Mouse (Mus musculus) heart, embryonic 16.5 days (tissue): ENCODE measurements around the gene Dlg2. TPM values are rescaled to one million over a fixed set of nuclear protein-coding genes. Genes with fewer than 3 reads are reported as not detected.

Experiments used
- ATAC-seq: fragments of 200-750 bp; cut with Nextera tagmentation; replicated peaks from 2 replicates; pipeline ENCODE4 v1.8.0; 2017; ENCODE audit warnings: moderate number of reproducible peaks; ENCODE audit not compliant: insufficient read depth, low FRiP score; ENCODE audit errors: extremely low read depth
- H3K27ac ChIP-seq: fragments of 300-500 bp; sonication (generic); 2 replicates; pipeline ENCODE4 v1.5.1; 2014; ENCODE audit warnings: mild to moderate bottlenecking, low read length, control low read depth, moderate library complexity
- H3K27me3 ChIP-seq: fragments of 300-500 bp; sonication (generic); 2 replicates; pipeline ENCODE4 v1.6.1; 2014; ENCODE audit warnings: low read length, mixed read lengths; ENCODE audit not compliant: control insufficient read depth, insufficient read depth
- H3K36me3 ChIP-seq: fragments of 300-500 bp; sonication (generic); 2 replicates; pipeline ENCODE4 v1.6.1; 2014; ENCODE audit not compliant: control insufficient read depth, insufficient read depth
- H3K4me1 ChIP-seq: fragments of 300-500 bp; sonication (generic); 2 replicates; pipeline ENCODE4 v1.6.1; 2014; ENCODE audit warnings: low read length, mixed read lengths; ENCODE audit not compliant: control insufficient read depth, insufficient read depth
- H3K4me2 ChIP-seq: fragments of 300-500 bp; sonication (generic); 2 replicates; pipeline ENCODE4 v1.6.1; 2014; ENCODE audit warnings: low read depth, mild to moderate bottlenecking, control low read depth, low read length
- H3K4me3 ChIP-seq: fragments of 300-500 bp; sonication (generic); 2 replicates; pipeline ENCODE4 v1.5.1; 2014; ENCODE audit warnings: mild to moderate bottlenecking, control low read depth, low read length
- H3K9ac ChIP-seq: fragments of 300-500 bp; sonication (generic); 2 replicates; pipeline ENCODE4 v1.6.1; 2014; ENCODE audit warnings: low read length, control low read depth
- H3K9me3 ChIP-seq: fragments of 300-500 bp; sonication (generic); replicated peaks from 2 replicates; pipeline ENCODE4 v1.6.1; 2016; ENCODE audit warnings: low read length; ENCODE audit not compliant: control insufficient read depth
- WGBS: fragments of 180-500 bp; shearing (Covaris S2); extraction: QIAGEN DNeasy Blood & Tissue Kit; methylation state at CpG from one replicate; pipeline ENCODE4 v1.1.7; 2014; 5-methylcytosine and 5-hydroxymethylcytosine counted together
- polyA plus RNA-seq: library from polyadenylated mRNA; unstranded; fragments of >200 nt; fragmentation: Nextera tagmentation; extraction: Ambion mirVana; gene quantifications from 2 replicates; pipeline ENCODE4 v1.2.1, GENCODE M21; 2015

The Dlg2 gene
- polyA plus RNA-seq, 1 experiment from 2014 or later, result 7.7 TPM

DNA sequence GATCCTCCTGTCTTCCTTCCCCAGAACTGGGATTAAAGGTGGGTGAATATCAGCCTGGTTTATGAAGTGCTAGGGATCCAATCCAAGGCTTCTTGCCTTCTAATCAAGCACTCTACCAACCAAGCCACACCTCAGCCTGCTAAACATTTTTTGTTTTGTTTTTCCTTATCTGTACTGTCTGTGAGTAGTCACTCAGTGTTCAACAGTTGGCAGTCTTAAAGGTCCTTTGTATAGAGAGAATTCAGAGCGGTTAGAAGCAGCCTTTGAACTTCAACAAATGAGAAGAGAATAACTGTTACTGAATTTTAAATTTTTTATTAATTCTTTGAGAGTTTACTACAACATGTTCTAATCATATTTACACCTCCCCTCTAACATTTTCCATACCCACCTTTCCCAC, 1548.5 kb downstream of the Dlg2 start:
- H3K4me3 ChIP-seq, result no peak overlapping the region
- H3K9me3 ChIP-seq, result no peaks in the 10 kb centered on the region
- 60% methylated on average over 1 of the region's 1 CpGs for WGBS

DNA sequence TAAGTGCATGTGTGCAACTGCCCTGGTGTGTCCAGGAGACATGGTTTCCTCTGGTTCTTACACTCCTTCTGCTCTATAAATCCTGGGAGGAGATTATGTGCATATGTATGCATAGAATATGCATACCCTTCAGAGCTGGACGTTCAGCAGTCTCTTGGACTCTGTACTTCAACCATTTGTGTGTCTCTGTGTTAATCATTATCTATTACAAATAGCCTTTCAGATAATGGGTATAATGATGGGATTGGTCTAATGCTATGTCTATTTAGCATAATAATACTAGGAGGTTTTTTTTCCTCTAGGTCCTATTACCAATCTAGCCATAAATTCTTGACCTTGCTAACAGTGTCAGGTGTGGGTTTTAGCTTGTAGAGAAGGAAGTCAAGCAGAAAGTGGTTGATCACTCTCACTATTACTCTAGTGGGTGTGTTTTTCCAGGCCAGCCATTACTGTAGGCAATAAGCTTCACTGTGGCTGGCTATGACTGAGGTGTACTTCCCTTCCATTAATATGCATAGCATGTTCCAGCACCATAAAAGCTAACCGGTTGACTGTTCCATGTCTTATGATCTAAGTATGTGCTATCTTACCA, 1549.1 kb downstream of the Dlg2 start:
- H3K27me3 ChIP-seq, result no peaks in the 10 kb centered on the region
- H3K4me1 ChIP-seq, result no peaks in the 10 kb centered on the region
- no peak overlapping the region for H3K4me3 ChIP-seq
- no peak for ATAC-seq
- H3K9me3 ChIP-seq, result no peaks in the 10 kb centered on the region
- 64% methylated on average over 2 of the region's 2 CpGs for WGBS
- H3K36me3 ChIP-seq, result no peaks in the 10 kb centered on the region
- H3K27ac ChIP-seq, result no peak overlapping the region
- no peak overlapping the region for H3K4me2 ChIP-seq
- no peak overlapping the region for H3K9ac ChIP-seq

More for the DNA sequence above, 1548.5 kb downstream of the Dlg2 start:
- no peaks in the 10 kb centered on the region for H3K4me1 ChIP-seq
- H3K4me2 ChIP-seq, result no peak overlapping the region
- H3K9ac ChIP-seq, result no peak overlapping the region
- H3K27me3 ChIP-seq, result no peaks in the 10 kb centered on the region
- H3K36me3 ChIP-seq, result no peaks in the 10 kb centered on the region
- ATAC-seq, result no peak
- no peak overlapping the region for H3K27ac ChIP-seq

DNA sequence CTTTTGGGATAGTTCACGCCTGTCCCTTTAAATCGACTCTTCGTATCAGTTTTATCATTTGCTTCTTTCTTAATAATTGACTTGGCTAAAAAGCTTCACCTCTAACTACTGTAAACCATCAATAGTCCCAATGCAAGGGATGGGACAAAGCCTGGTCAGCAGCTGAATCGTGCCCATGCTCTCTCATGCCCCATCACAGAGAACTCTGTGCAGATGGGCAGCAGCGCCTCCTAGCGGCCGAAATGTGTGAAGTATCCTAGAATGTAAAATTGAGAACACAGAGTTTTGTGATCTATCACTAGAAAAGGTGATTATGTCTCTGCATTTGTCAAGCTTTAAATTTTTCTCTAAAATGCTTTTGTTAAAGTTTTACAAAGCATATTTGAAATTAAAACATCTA, 1550.6 kb downstream of the Dlg2 start:
- 42% methylated on average over 7 of the region's 7 CpGs for WGBS

DNA sequence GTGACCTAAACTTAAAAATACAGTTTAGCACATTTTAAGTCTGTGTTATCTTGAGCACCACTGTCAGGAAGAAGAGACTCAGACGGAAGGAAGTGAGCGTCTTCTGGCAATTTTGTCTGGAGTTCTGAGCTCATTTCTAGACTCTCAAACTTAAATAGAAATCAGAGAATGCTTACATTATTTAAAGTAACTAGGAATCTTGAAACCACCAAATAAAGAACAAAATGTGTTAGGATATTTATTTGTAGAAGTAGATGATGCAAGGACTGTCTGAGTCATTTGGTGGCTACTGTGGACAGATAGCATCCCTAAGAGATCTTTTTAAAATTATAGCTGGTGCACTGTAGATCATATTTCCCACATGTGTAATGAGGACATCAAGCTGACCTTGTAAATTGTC, 1557.8 kb downstream of the Dlg2 start:
- Histone ChIP-seq H3K9ac (no peak overlapping the region), H3K4me2 (no peak overlapping the region), H3K4me3 (no peak overlapping the region), H3K36me3 (no peaks in the 10 kb centered on the region), H3K4me1 (no peaks in the 10 kb centered on the region), H3K27me3 (no peaks in the 10 kb centered on the region), H3K9me3 (no peaks in the 10 kb centered on the region), H3K27ac (no peak overlapping the region)
- 55% methylated on average over 2 of the region's 2 CpGs for WGBS
- no peak for ATAC-seq

More for the DNA sequence above, 1550.6 kb downstream of the Dlg2 start:
- no peak overlapping the region for H3K4me3 ChIP-seq
- H3K9me3 ChIP-seq, result no peaks in the 10 kb centered on the region
- no peaks in the 10 kb centered on the region for H3K36me3 ChIP-seq
- H3K27ac ChIP-seq, result no peak overlapping the region
- H3K27me3 ChIP-seq, result no peaks in the 10 kb centered on the region
- no peak overlapping the region for H3K9ac ChIP-seq
- H3K4me2 ChIP-seq, result no peak overlapping the region
- ATAC-seq, result no peak
- H3K4me1 ChIP-seq, result no peaks in the 10 kb centered on the region

DNA sequence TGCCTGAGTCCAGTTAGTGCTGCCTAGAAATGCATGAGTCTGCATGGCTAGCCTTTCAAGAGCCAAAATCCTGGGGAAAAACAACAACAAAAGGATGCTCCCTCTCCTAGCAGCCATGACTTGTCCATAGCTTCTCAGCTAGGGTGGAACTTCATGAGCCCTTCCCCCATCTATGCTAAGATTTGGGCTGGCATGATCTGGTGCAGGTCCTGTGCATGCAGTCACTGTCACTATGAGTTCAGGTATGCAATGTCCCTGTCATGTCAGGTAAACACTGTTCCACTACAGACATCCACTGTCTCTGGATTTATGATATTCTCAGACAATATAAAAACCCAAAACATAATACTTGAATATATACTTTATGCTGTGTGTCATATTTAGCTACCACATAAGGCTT, 1563.7 kb downstream of the Dlg2 start:
- no peaks in the 10 kb centered on the region for H3K27me3 ChIP-seq
- no peak overlapping the region for H3K4me2 ChIP-seq
- no peak for ATAC-seq
- H3K9me3 ChIP-seq, result no peaks in the 10 kb centered on the region
- no peak overlapping the region for H3K9ac ChIP-seq
- no peaks in the 10 kb centered on the region for H3K4me1 ChIP-seq
- no peaks in the 10 kb centered on the region for H3K36me3 ChIP-seq
- H3K4me3 ChIP-seq, result no peak overlapping the region
- H3K27ac ChIP-seq, result no peak overlapping the region

DNA sequence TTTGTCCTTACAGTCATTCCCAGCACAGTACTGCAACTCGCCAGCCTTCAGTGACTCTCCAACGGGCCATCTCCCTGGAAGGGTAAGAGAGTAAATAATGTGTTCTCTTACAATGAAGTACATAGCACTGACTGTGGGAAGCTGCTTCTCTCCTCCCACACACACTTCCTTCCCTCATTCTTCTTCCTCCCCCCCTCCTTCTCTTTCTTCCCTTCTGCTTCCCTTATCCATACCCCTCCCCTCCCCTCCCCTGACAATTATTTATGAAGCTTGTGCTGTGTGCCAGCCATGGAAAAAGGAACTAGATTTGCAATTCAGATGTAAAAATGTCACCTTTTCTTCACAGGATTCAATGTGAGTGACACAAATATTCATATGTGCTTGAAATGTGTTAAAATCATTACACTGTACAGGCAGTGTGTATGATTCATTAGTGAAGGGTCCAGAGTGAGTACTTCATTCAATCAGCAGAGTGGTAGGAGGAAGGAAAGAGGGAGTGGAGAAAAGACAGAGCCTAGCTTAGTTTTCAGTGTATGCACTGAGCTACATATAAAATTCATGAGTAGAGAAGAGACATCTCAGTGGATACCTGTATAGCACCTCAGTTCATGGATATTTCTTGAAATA, 1564.4 kb downstream of the Dlg2 start:
- H3K27ac ChIP-seq, result no peak overlapping the region
- whole genome bisulfite sequencing, result 53% methylated on average over 2 of the region's 2 CpGs
- no peak overlapping the region for H3K4me3 ChIP-seq
- no peak overlapping the region for H3K9ac ChIP-seq
- no peak overlapping the region for H3K4me2 ChIP-seq
- H3K36me3 ChIP-seq, result no peaks in the 10 kb centered on the region
- no peak for ATAC-seq
- H3K4me1 ChIP-seq, result no peaks in the 10 kb centered on the region
- no peaks in the 10 kb centered on the region for H3K27me3 ChIP-seq
- H3K9me3 ChIP-seq, result no peaks in the 10 kb centered on the region

DNA sequence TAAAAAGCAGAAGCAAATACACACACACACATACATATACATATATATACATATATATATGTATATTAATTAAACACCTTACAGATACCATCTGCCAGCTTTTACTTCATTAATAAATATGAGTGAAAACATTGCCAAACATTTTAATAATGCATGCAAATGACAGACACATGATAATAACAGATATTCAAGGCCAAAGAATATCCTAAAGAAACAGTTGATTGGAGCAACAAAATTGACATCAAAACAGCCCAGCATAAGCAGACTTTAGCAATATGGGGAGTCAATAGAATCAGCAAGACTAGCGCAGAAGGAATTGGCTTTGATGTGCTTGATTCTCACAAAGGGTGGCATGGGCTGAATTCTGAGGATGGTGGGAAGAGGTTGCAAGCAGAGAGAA, 1568.5 kb downstream of the Dlg2 start:
- no peak overlapping the region for H3K4me3 ChIP-seq
- H3K9ac ChIP-seq, result no peak overlapping the region
- no peak overlapping the region for H3K4me2 ChIP-seq
- no peaks in the 10 kb centered on the region for H3K27me3 ChIP-seq
- H3K9me3 ChIP-seq, result no peaks in the 10 kb centered on the region
- no peak overlapping the region for H3K27ac ChIP-seq
- H3K36me3 ChIP-seq, result no peaks in the 10 kb centered on the region
- 90% methylated on average over 1 of the region's 1 CpGs for WGBS
- ATAC-seq, result no peak
- no peaks in the 10 kb centered on the region for H3K4me1 ChIP-seq

DNA sequence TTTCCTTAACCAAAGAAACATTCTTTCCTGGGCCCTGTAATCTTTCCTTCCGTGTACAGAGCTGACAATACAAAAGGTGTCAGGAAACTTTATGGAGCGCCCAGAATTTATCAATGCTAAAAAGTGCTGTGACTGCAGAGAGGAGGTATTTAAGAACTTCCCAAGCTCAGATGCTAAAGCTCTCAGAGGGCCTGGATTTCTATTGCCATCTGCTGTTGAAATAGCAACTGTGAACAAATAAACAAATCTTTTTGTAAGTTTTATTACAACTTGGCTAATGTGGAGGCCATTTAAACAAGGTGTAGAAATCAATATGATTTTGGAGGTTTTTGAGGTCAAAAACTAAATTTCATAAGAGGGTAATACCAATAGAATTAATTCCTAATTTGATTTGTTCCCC, 1570.8 kb downstream of the Dlg2 start:
- H3K36me3 ChIP-seq, result no peaks in the 10 kb centered on the region
- WGBS, result 25% methylated on average over 2 of the region's 2 CpGs

DNA sequence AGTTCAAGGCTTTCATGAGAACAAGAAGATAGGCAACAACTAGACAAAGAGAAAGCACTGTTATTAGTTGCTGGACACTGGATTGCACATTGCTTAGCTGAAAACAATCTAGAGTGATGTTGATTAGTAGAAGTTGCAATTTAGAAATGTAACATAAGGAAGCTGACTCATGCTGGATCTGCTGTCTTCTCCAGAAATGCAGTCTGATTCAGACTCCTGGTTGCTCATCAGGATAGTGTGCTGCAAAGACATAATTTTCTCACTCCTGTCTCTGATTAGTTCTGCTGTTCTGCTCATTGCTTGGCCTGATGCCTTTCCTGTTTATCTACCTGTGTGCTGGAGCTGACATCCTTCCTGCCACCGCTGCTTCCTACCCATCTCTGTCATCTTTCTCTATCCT, 1572.4 kb downstream of the Dlg2 start:
- Histone ChIP-seq H3K27ac (no peak overlapping the region), H3K9ac (no peak overlapping the region), H3K9me3 (no peaks in the 10 kb centered on the region), H3K4me1 (no peaks in the 10 kb centered on the region), H3K4me2 (no peak overlapping the region), H3K36me3 (no peaks in the 10 kb centered on the region), H3K27me3 (no peaks in the 10 kb centered on the region), H3K4me3 (no peak overlapping the region)
- 59% methylated on average over 1 of the region's 1 CpGs for WGBS
- no peak for ATAC-seq

More for the DNA sequence above, 1570.8 kb downstream of the Dlg2 start:
- no peaks in the 10 kb centered on the region for H3K4me1 ChIP-seq
- H3K9me3 ChIP-seq, result no peaks in the 10 kb centered on the region
- H3K27me3 ChIP-seq, result no peaks in the 10 kb centered on the region
- H3K4me3 ChIP-seq, result no peak overlapping the region
- H3K27ac ChIP-seq, result no peak overlapping the region
- H3K9ac ChIP-seq, result no peak overlapping the region
- no peak overlapping the region for H3K4me2 ChIP-seq
- no peak for ATAC-seq
